Mouse (Mus musculus) CH12.LX (cell line): ENCODE results near the gene Nufip1. TPM values are rescaled to one million over a fixed set of nuclear protein-coding genes. Genes with fewer than 3 reads are reported as not detected.

Source experiments
- DNase-seq: peaks from one replicate; pipeline ENCODE4 v3.0.0-alpha.2; 2013; ENCODE audit errors: extremely low read depth
- H3K27ac ChIP-seq: 2 replicates; pipeline ENCODE4 v1.5.1; 2012; ENCODE audit warnings: low read depth, mild to moderate bottlenecking, control low read depth, moderate library complexity; ENCODE audit not compliant: insufficient read depth
- H3K27me3 ChIP-seq: replicated peaks from 2 replicates; pipeline ENCODE3; 2012; ENCODE audit warnings: inconsistent platforms
- H3K36me3 ChIP-seq, 2 experiments: replicated peaks in 1 of 2; 2 replicates each; pipeline versions ENCODE3 to v1.6.1; 2012; ENCODE audit warnings: inconsistent platforms in 1 of 2, low read length in 1 of 2, mild to moderate bottlenecking in 1 of 2, mixed read lengths in 1 of 2, moderate library complexity in 1 of 2; ENCODE audit not compliant: control insufficient read depth in 1 of 2, insufficient read depth in 1 of 2
- H3K4me1 ChIP-seq, 2 experiments: 2 replicates each; pipeline ENCODE4 v1.6.1; 2012; ENCODE audit warnings: inconsistent platforms in 1 of 2, moderate library complexity in 1 of 2; ENCODE audit not compliant: insufficient read depth in 2 of 2, control insufficient read depth in 1 of 2
- H3K4me2 ChIP-seq: 2 replicates; pipeline ENCODE4 v1.6.1; 2012; ENCODE audit warnings: low read depth, mild to moderate bottlenecking, control low read depth; ENCODE audit not compliant: poor library complexity, insufficient read depth, severe bottlenecking
- H3K4me3 ChIP-seq, 3 experiments: fragments of 150-350 bp in 1 of 3; sonication (generic) in 1 of 3; replicated peaks in 1 of 3; 2 replicates each; pipeline versions ENCODE3 to v1.5.1; 2011 to 2012; ENCODE audit warnings: low read depth in 2 of 3, low read length in 2 of 3, mild to moderate bottlenecking in 2 of 3, moderate library complexity in 2 of 3, control low read depth in 1 of 3, improper control_type of control experiment in 1 of 3, inconsistent platforms in 1 of 3, mixed read lengths in 1 of 3; ENCODE audit not compliant: poor library complexity in 1 of 3
- H3K79me2 ChIP-seq: replicated peaks from 2 replicates; pipeline ENCODE4 v1.6.1; 2012; ENCODE audit warnings: mild to moderate bottlenecking, moderate library complexity; ENCODE audit not compliant: control insufficient read depth, poor library complexity, insufficient read depth, severe bottlenecking; ENCODE audit errors: extremely low read depth
- H3K9ac ChIP-seq: 2 replicates; pipeline ENCODE4 v1.6.1; 2012; ENCODE audit warnings: low read depth, mild to moderate bottlenecking, control low read depth, moderate library complexity; ENCODE audit not compliant: insufficient read depth
- H3K9me3 ChIP-seq: replicated peaks from 2 replicates; pipeline ENCODE3; 2012; ENCODE audit warnings: low read length, inconsistent platforms, mixed read lengths
- CHD2 ChIP-seq: IDR thresholded peaks from 2 replicates; pipeline ENCODE4 v1.6.1; 2011; ENCODE audit warnings: low read length, improper control_type of control experiment
- E2F4 ChIP-seq: IDR thresholded peaks from 2 replicates; pipeline ENCODE4 v1.6.1; 2011; ENCODE audit warnings: low read depth, low read length, improper control_type of control experiment; ENCODE audit not compliant: insufficient replicate concordance
- EP300 ChIP-seq: IDR thresholded peaks from 2 replicates; pipeline ENCODE4 v1.6.1; 2011; ENCODE audit warnings: low read length, improper control_type of control experiment
- ETS1 ChIP-seq: conservative IDR thresholded peaks from 2 replicates; pipeline ENCODE4 v1.6.1; 2012; ENCODE audit warnings: low read depth, mild to moderate bottlenecking, inconsistent platforms, low read length, improper control_type of control experiment, moderate library complexity
- GABPA ChIP-seq: IDR thresholded peaks from 2 replicates; pipeline ENCODE4 v1.6.1; 2012; ENCODE audit warnings: low read depth, low read length, improper control_type of control experiment, inconsistent platforms; ENCODE audit not compliant: insufficient replicate concordance
- HCFC1 ChIP-seq: IDR thresholded peaks from 2 replicates; pipeline ENCODE4 v1.6.1; 2012; ENCODE audit warnings: low read depth, mild to moderate bottlenecking, inconsistent platforms, low read length, improper control_type of control experiment
- JUN ChIP-seq: IDR thresholded peaks from 2 replicates; pipeline ENCODE4 v1.6.1; 2011; ENCODE audit warnings: low read depth, mild to moderate bottlenecking, low read length, improper control_type of control experiment, moderate library complexity; ENCODE audit not compliant: insufficient read depth
- KAT2A ChIP-seq: IDR thresholded peaks from 2 replicates; pipeline ENCODE4 v1.6.1; 2012; ENCODE audit warnings: low read length, improper control_type of control experiment, inconsistent platforms; ENCODE audit not compliant: insufficient replicate concordance
- MAFK ChIP-seq: IDR thresholded peaks from 2 replicates; pipeline ENCODE4 v1.6.1; 2011; ENCODE audit warnings: low read length, improper control_type of control experiment; ENCODE audit not compliant: insufficient replicate concordance
- MEF2A ChIP-seq: IDR thresholded peaks from 2 replicates; pipeline ENCODE4 v1.6.1; 2014; ENCODE audit warnings: low read depth, mild to moderate bottlenecking, inconsistent platforms, low read length, improper control_type of control experiment, borderline replicate concordance
- MYC ChIP-seq: IDR thresholded peaks from 2 replicates; pipeline ENCODE4 v1.6.1; 2011; ENCODE audit warnings: low read depth, mild to moderate bottlenecking, improper control_type of control experiment, low read length
- NELFE ChIP-seq: IDR thresholded peaks from 2 replicates; pipeline ENCODE4 v1.6.1; 2011; ENCODE audit warnings: low read depth, low read length, improper control_type of control experiment
- NRF1 ChIP-seq: IDR thresholded peaks from 2 replicates; pipeline ENCODE4 v1.6.1; 2014; ENCODE audit warnings: low read depth, mild to moderate bottlenecking, inconsistent platforms, low read length, improper control_type of control experiment, moderate library complexity
- PAX5 ChIP-seq: IDR thresholded peaks from 2 replicates; pipeline ENCODE4 v1.6.1; 2012; ENCODE audit warnings: low read length, inconsistent platforms, mixed read lengths
- POLR2AphosphoS2 ChIP-seq: IDR thresholded peaks from 2 replicates; pipeline ENCODE4 v1.6.1; 2011; ENCODE audit warnings: low read depth, low read length, improper control_type of control experiment
- RCOR1 ChIP-seq: conservative IDR thresholded peaks from 2 replicates; pipeline ENCODE4 v1.6.1; 2012; ENCODE audit warnings: low read depth, mild to moderate bottlenecking, inconsistent platforms, low read length, improper control_type of control experiment
- SMC3 ChIP-seq: IDR thresholded peaks from 2 replicates; pipeline ENCODE4 v1.6.1; 2011; ENCODE audit warnings: low read depth, low read length, improper control_type of control experiment
- TBP ChIP-seq: conservative IDR thresholded peaks from 2 replicates; pipeline ENCODE4 v1.6.1; 2011; ENCODE audit warnings: low read depth, low read length, improper control_type of control experiment
- UBTF ChIP-seq: IDR thresholded peaks from 2 replicates; pipeline ENCODE4 v1.6.1; 2012; ENCODE audit warnings: low read depth, mild to moderate bottlenecking, inconsistent platforms, low read length, improper control_type of control experiment, moderate library complexity
- USF1 ChIP-seq: IDR thresholded peaks from 2 replicates; pipeline ENCODE4 v1.6.1; 2014; ENCODE audit warnings: low read depth, mild to moderate bottlenecking, inconsistent platforms, low read length, improper control_type of control experiment
- USF2 ChIP-seq: conservative IDR thresholded peaks from 2 replicates; pipeline ENCODE4 v1.6.1; 2011; ENCODE audit warnings: low read depth, low read length, improper control_type of control experiment
- ZC3H11A ChIP-seq: IDR thresholded peaks from 2 replicates; pipeline ENCODE4 v1.6.1; 2012; ENCODE audit warnings: low read depth, mild to moderate bottlenecking, inconsistent platforms, low read length, improper control_type of control experiment
- ZMIZ1 ChIP-seq: IDR thresholded peaks from 2 replicates; pipeline ENCODE4 v1.6.1; 2012; ENCODE audit warnings: low read depth, mild to moderate bottlenecking, inconsistent platforms, low read length, improper control_type of control experiment
- ZNF384 ChIP-seq: IDR thresholded peaks from 2 replicates; pipeline ENCODE4 v1.6.1; 2012; ENCODE audit warnings: low read depth, low read length, improper control_type of control experiment, inconsistent platforms
- dilution Hi-C: fragments of 300-500 bp; cut with MboI; formaldehyde crosslinking; loops from 2 replicates; pipeline ENCODE4 v1.14.3; 2020; ENCODE audit warnings: low sequenced_read_pairs; ENCODE audit not compliant: extremely low pct_unique_long_range_greater_than_20kb, extremely low pct_ligation_motif_present
- in situ Hi-C: fragments of 300-500 bp; cut with MboI; formaldehyde crosslinking; loops from 3 replicates; pipeline ENCODE4 v1.14.3; 2019; ENCODE audit warnings: low sequenced_read_pairs, low pct_ligation_motif_present, low pct_unique_long_range_greater_than_20kb, mixed read lengths
- polyA plus RNA-seq: library from polyadenylated mRNA; unstranded; fragments of >175 nt; gene quantifications from 2 replicates; pipeline ENCODE4 v1.2.1, GENCODE M21; 2012; ENCODE audit warnings: low read depth; ENCODE audit not compliant: insufficient read length
- total RNA-seq, 2 experiments: library from RNA; depleted of rRNA; stranded (reverse); fragments of 300-350 nt in 1 of 2; fragments of >200 nt in 1 of 2; gene quantifications; 2 replicates each; pipeline ENCODE4 v1.2.3; 2012 to 2014

Gene Nufip1
- total and polyA plus RNA-seq, 3 experiments, result 14.8 to 32.1 (median 24.6) TPM

GRCm38 (mm10) chr14:76150499-76150898 is 39.8 kb downstream of the Nufip1 start:
- Histone ChIP-seq H3K4me2 (no peak overlapping the region), H3K9ac (no peak overlapping the region), H3K79me2 (no peaks in the 10 kb centered on the region), H3K9me3 (no peaks in the 10 kb centered on the region), H3K27me3 (no peaks in the 10 kb centered on the region), H3K4me1 (peaks cover 16 to 46% of the 10 kb centered on the region in 2 experiments), H3K27ac (no peak overlapping the region), H3K4me3 (no peak overlapping the region), H3K36me3 (no peaks in the 10 kb centered on the region)
- dilution Hi-C loops, result no loop called here
- in situ Hi-C loops, result loop anchor here (5.0 to 25.0 kb wide), 2 partner anchors 322 to 862 kb away; no protein-coding TSS in a partner anchor
- TF ChIP-seq ETS1, result no peak
- TF ChIP-seq PAX5, result no peak
- TF ChIP-seq RCOR1, result no peak
- TF ChIP-seq POLR2AphosphoS2, result no peak
- no peak for TF ChIP-seq CHD2
- no peak for TF ChIP-seq KAT2A
- no peak for TF ChIP-seq E2F4
- no peak for TF ChIP-seq ZNF384
- no peak for TF ChIP-seq ZMIZ1
- TF ChIP-seq USF2, result no peak
- TF ChIP-seq HCFC1, result no peak
- TF ChIP-seq MEF2A, result no peak
- DNase-seq, result no peak

- H3K9ac ChIP-seq, result no peak overlapping the region
- H3K27me3 ChIP-seq, result no peaks in the 10 kb centered on the region
- H3K9me3 ChIP-seq, result no peaks in the 10 kb centered on the region
- no peak overlapping the region for H3K4me2 ChIP-seq
- dilution Hi-C loops, result no loop called here
- in situ Hi-C loops, result loop anchor here (5.0 to 25.0 kb wide), 2 partner anchors 321 to 861 kb away; no protein-coding TSS in a partner anchor
- DNase-seq, result no peak
- no peak overlapping the region for H3K4me3 ChIP-seq
- no peaks in the 10 kb centered on the region for H3K79me2 ChIP-seq
- H3K36me3 ChIP-seq, result no peaks in the 10 kb centered on the region
- H3K27ac ChIP-seq, result no peak overlapping the region
- H3K4me1 ChIP-seq, result peaks cover 16 to 46% of the 10 kb centered on the region in 2 experiments
- TF ChIP-seq MAFK (no peak), GABPA (no peak), PAX5 (no peak), RCOR1 (no peak), JUN (no peak), TBP (no peak), ZC3H11A (no peak), USF1 (no peak), EP300 (no peak), MEF2A (no peak), ZMIZ1 (no peak), NELFE (no peak), NRF1 (no peak), MYC (no peak), HCFC1 (no peak), UBTF (no peak), SMC3 (no peak), USF2 (no peak)
Measured at GRCm38 (mm10) chr14:76151011-76151410, 40.3 kb downstream of the Nufip1 start.
